ENCODE assay signal across 8 mouse cellular contexts in the genomic region with DNA sequence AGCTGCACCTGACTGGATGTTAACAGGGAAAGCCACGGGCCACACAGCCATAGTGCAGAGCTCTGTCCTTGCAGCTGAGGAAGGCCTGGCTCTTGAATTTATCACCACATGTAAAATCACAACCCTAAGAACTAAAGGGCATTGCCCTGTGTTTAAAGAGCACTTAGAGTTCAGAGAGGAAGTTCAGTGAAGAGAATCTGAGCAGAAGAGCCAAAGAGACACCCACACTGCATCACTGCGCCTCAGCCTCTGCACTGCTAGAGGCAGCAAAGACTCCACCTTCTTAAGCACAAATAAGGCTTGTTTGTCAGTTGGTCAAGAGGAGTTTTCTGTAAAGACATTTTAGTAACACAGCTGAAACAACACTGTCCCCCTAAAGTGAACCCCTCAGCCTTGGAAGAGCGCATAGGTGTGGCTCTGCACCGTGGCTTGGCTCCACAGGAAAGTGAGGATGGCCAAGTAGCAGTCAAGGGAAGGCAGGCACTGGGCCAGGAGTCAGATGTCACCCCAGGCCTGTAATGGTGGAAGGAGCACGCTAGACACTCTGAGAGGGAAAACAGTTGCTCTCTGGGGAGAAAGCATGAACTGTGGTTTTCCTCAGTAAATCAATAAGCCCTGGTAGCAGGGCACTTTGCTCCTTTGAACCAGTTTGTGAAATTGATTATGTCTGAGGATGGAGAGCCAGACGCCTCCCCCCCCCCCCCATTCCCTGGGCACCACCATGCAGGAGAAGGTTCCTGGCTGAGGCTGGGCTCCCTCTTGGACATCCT. TPM values are rescaled to one million over a fixed set of nuclear protein-coding genes. Genes with fewer than 3 reads are reported as not detected.
A peak's percentile ranks its signal among the peaks of the same experiment; 100 is the strongest.
DNase-seq lines count a peak whose midpoint lies in the region; ATAC-seq lines count a peak whose summit lies in the region.
"Had no signal": no experiment of that assay in that cellular context is flagged by ENCODE, and none has a peak within 500 bp of the region (broad histone marks: within the 10 kb centered on the region; RNA-seq: fewer than 3 reads in every experiment).

No protein-coding gene starts in this region.

- H3K4me2 ChIP-seq in forebrain, embryonic 12.5 days = no peak overlapping the region

- ATAC-seq in forebrain, embryonic 12.5 days (ENCODE audit: low FRiP score) = no peak

- peak; percentile 62 for DNase-seq in urinary bladder, postnatal 14 days (ENCODE audit: low spot score)
- DNase-seq in urinary bladder, postnatal 10 days (ENCODE audit: low spot score) = no peak
- DNase-seq in cerebellum, postnatal 10 days = peak; percentile 79 to 84
- peak; percentile 64 for DNase-seq in heart, postnatal 25 days (ENCODE audit: low spot score)
- peak; percentile 56 for DNase-seq in naive thymus-derived CD4-positive, alpha-beta T cell, adult 2 months (ENCODE audit: low read depth)
- DNase-seq in left cerebral cortex, postnatal 14 days (ENCODE audit: low spot score in 2 of 2) = no peak

- peaks cover 9% of the 10 kb centered on the region; the same call in 1 of the 2 replicates for H3K4me1 ChIP-seq in forebrain, embryonic 12.5 days

- 81% methylated on average over 6 of the region's 6 CpGs for WGBS in forebrain, embryonic 12.5 days

- H3K4me3 ChIP-seq in forebrain, embryonic 12.5 days (replicated peaks) = no peak overlapping the region

- H3K36me3 ChIP-seq in forebrain, embryonic 12.5 days (replicated peaks) = no peaks in the 10 kb centered on the region

- H3K9ac ChIP-seq in forebrain, embryonic 12.5 days = no peak overlapping the region
- H3K9ac ChIP-seq: liver, embryonic 14.5 days had no signal

- H3K9me3 ChIP-seq in forebrain, embryonic 12.5 days = no peaks in the 10 kb centered on the region

- peaks cover 29% of the 10 kb centered on the region for H3K27me3 ChIP-seq in forebrain, embryonic 12.5 days

- no peak overlapping the region for H3K27ac ChIP-seq in forebrain, embryonic 12.5 days
- H3K27ac ChIP-seq: liver, embryonic 14.5 days had no signal

- intact Hi-C loops in heart, postnatal 25 days (cut with DNase I) = loop anchor here (10.0 kb wide), 1 partner anchor 200 kb away; a partner anchor contains a TSS
- intact Hi-C loops in left cerebral cortex, postnatal 14 days (cut with DNase I) = no loop called here

RNA-seq across cellular contexts. Expression of a gene that starts 5.8 kb away (rescaled TPM):
- total RNA-seq in heart, postnatal 25 days (2021) = 10 to 100 TPM; 22.5 to 40.8 TPM
- polyA plus RNA-seq in forebrain, embryonic 12.5 days (2016; fragmentation: Nextera tagmentation; extraction: Ambion mirVana) = 0.95 and 1.3 TPM in 2 replicates
- total RNA-seq in left cerebral cortex, postnatal 14 days (2021) = 10 to 100 TPM; 17.0 to 19.1 TPM

RNA-seq across cellular contexts. Expression of a gene that starts 36.1 kb away (rescaled TPM):
- total RNA-seq in heart, postnatal 25 days (2021) = not detected
- not detected in 2 replicates for polyA plus RNA-seq in forebrain, embryonic 12.5 days (2016; fragmentation: Nextera tagmentation; extraction: Ambion mirVana)
- not detected for total RNA-seq in left cerebral cortex, postnatal 14 days (2021)

Comparison
In these comparisons a context has a peak if more than half of its experiments do, and no peak if none do; other contexts are left out.
1. DNase-seq: peak in urinary bladder, postnatal 14 days (single experiment), cerebellum, postnatal 10 days (2 of 2), heart, postnatal 25 days (single experiment) and naive thymus-derived CD4-positive, alpha-beta T cell, adult 2 months (single experiment); none in urinary bladder, postnatal 10 days (single experiment) and left cerebral cortex, postnatal 14 days (0 of 2).